Mouse (Mus musculus) cerebral cortex, adult 2 months (tissue): ENCODE data around the gene Kcnk7.

Experiments
- WGBS: fragments of 180-500 bp; shearing (Covaris S2); methylation state at CpG from one replicate; pipeline ENCODE4 v1.1.7; 2018; 5-methylcytosine and 5-hydroxymethylcytosine counted together

Kcnk7 gene

GRCm38 (mm10) chr19:5725767-5726515 lies 21.8 kb downstream of the Kcnk7 start, which contains the start of gene Ehbp1l1:
Gene Ehbp1l1, minus strand, starts transcription at chr19:5726317.
- 13% methylated on average over 49 of the region's 49 CpGs for WGBS

- WGBS = 64% methylated on average over 15 of the region's 15 CpGs
Measured at GRCm38 (mm10) chr19:5726961-5727578, 22.9 kb downstream of the Kcnk7 start.

- 2% methylated on average over 14 of the region's 14 CpGs for WGBS
Measured at GRCm38 (mm10) chr19:5727701-5728100, 23.5 kb downstream of the Kcnk7 start.

GRCm38 (mm10) chr19:5728631-5729443 lies 24.7 kb downstream of the Kcnk7 start:
- 1% methylated on average over 36 of the region's 37 CpGs for WGBS

GRCm38 (mm10) chr19:5729444-5729815 lies 25.3 kb downstream of the Kcnk7 start, which contains the start of gene Fam89b:
Gene Fam89b, minus strand, starts transcription at chr19:5729653.
- under 1% methylated on average over 37 of the region's 37 CpGs for WGBS

- WGBS = 72% methylated on average over 29 of the region's 29 CpGs
Measured at GRCm38 (mm10) chr19:5730314-5731186, 26.4 kb downstream of the Kcnk7 start.

- WGBS = under 1% methylated on average over 47 of the region's 47 CpGs
Measured at GRCm38 (mm10) chr19:5731264-5731978, 27.3 kb downstream of the Kcnk7 start.

GRCm38 (mm10) chr19:5734325-5734724 lies 30.2 kb downstream of the Kcnk7 start:
- 75% methylated on average over 9 of the region's 9 CpGs for WGBS

GRCm38 (mm10) chr19:5739446-5739845 lies 35.3 kb downstream of the Kcnk7 start:
- WGBS = 76% methylated on average over 2 of the region's 2 CpGs

- 45% methylated on average over 14 of the region's 14 CpGs for WGBS
Measured at GRCm38 (mm10) chr19:5740320-5741317, 36.5 kb downstream of the Kcnk7 start, which contains the start of gene Ltbp3. Gene Ltbp3, plus strand, starts transcription at chr19:5740904.

GRCm38 (mm10) chr19:5741641-5742240 lies 37.6 kb downstream of the Kcnk7 start:
- 1% methylated on average over 55 of the region's 55 CpGs for WGBS

GRCm38 (mm10) chr19:5742241-5742641 lies 38.1 kb downstream of the Kcnk7 start:
- 10% methylated on average over 32 of the region's 32 CpGs for WGBS

- 59% methylated on average over 5 of the region's 5 CpGs for WGBS
Measured at GRCm38 (mm10) chr19:5743576-5743975, 39.4 kb downstream of the Kcnk7 start.

GRCm38 (mm10) chr19:5745756-5746710 lies 41.9 kb downstream of the Kcnk7 start:
- WGBS = 24% methylated on average over 36 of the region's 36 CpGs

- WGBS = 57% methylated on average over 12 of the region's 12 CpGs
Measured at GRCm38 (mm10) chr19:5746907-5747363, 42.8 kb downstream of the Kcnk7 start.

GRCm38 (mm10) chr19:5749476-5749875 lies 45.3 kb downstream of the Kcnk7 start:
- 47% methylated on average over 6 of the region's 6 CpGs for WGBS

GRCm38 (mm10) chr19:5750951-5751350 lies 46.8 kb downstream of the Kcnk7 start:
- WGBS = 49% methylated on average over 22 of the region's 22 CpGs

GRCm38 (mm10) chr19:5751742-5752141 lies 47.6 kb downstream of the Kcnk7 start:
- 29% methylated on average over 20 of the region's 20 CpGs for WGBS
